Comparison of ENCODE assay signal across 26 mouse cellular contexts in the genomic region with DNA sequence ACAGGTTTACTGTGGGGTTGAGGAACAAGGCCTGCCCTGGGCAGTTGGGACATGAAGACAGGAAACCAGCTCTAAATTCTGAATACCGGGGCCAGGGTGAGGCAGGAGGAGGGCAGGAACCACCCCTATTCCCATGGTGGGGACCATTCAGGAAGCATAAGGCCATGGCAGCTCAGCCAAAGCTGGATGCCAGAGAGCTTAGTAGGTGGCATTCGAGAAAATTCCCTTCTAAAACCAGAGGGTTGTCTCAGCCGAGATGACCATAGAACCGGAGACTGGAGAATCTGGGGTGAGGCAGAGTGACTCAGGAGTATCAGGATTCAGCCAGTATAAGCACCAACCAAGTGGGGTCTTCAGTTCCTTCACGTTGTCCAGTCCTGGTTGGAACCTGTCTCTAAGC.
"Had no signal": no experiment of that assay in that cellular context is flagged by ENCODE, and none has a peak within 500 bp of the region (broad histone marks: within the 10 kb centered on the region; RNA-seq: fewer than 3 reads in every experiment).

No protein-coding gene starts in this region.

- H3K4me3 ChIP-seq: gastrocnemius, adult 2 months; heart, embryonic 10.5 days; hindbrain, embryonic 10.5 days; hindbrain, embryonic 12.5 days; intestine, embryonic 15.5 days; layer of hippocampus, adult 2 months; limb, embryonic 13.5 days; limb, embryonic 15.5 days; liver, embryonic 12.5 days had no signal

- H3K9me3 ChIP-seq: heart, embryonic 10.5 days; hindbrain, embryonic 10.5 days; hindbrain, embryonic 12.5 days; intestine, embryonic 15.5 days; limb, embryonic 13.5 days; limb, embryonic 15.5 days; liver, embryonic 12.5 days had no signal

- ATAC-seq: hindbrain, embryonic 16.5 days; inflammation-experienced regulatory T-cells, adult 6 months; intestine, embryonic 15.5 days; intestine, postnatal 0 days; liver, embryonic 12.5 days had no signal

- H3K4me1 ChIP-seq: liver, embryonic 12.5 days had no signal

- H3K27ac ChIP-seq: gastrocnemius, adult 2 months; hindbrain, embryonic 10.5 days; hindbrain, embryonic 12.5 days; hindbrain, embryonic 14.5 days; intestine, embryonic 15.5 days; layer of hippocampus, adult 2 months; limb, embryonic 13.5 days; limb, embryonic 15.5 days; liver, embryonic 12.5 days; liver, embryonic 14.5 days had no signal

- H3K36me3 ChIP-seq: hindbrain, embryonic 10.5 days; hindbrain, embryonic 12.5 days; intestine, embryonic 15.5 days; limb, embryonic 13.5 days; limb, embryonic 15.5 days; liver, embryonic 12.5 days had no signal

- H3K9ac ChIP-seq: hindbrain, embryonic 12.5 days; hindbrain, embryonic 14.5 days; intestine, embryonic 15.5 days; limb, embryonic 13.5 days; limb, embryonic 15.5 days; liver, embryonic 12.5 days; liver, embryonic 14.5 days had no signal

- H3K27me3 ChIP-seq: hindbrain, embryonic 12.5 days; intestine, embryonic 15.5 days; limb, embryonic 13.5 days; limb, embryonic 15.5 days; liver, embryonic 12.5 days had no signal

- DNase-seq: gastrocnemius, adult 2 months; gastrocnemius, postnatal 10 days; gastrocnemius, postnatal 25 days; heart, adult 18-20 months; heart, postnatal 10 days; heart, postnatal 4 days; kidney, adult 18-20 months; kidney, adult 8-10 months; kidney, postnatal 10 days; kidney, postnatal 25 days; kidney, postnatal 4 days; layer of hippocampus, postnatal 36 days; left cerebral cortex, postnatal 4 days had no signal

- H3K4me2 ChIP-seq: hindbrain, embryonic 12.5 days; hindbrain, embryonic 14.5 days; intestine, embryonic 15.5 days; limb, embryonic 13.5 days; limb, embryonic 15.5 days; liver, embryonic 12.5 days had no signal
